ENCODE assay signal across 9 mouse cellular contexts in genomic region chr4:129960180-129960944, GRCm38 (mm10). TPM values are rescaled to one million over a fixed set of nuclear protein-coding genes. Genes with fewer than 3 reads are reported as not detected.
DNase-seq lines count a peak whose midpoint lies in the region; ATAC-seq and TF ChIP-seq lines count a peak whose summit lies in the region.
"Had no signal": no experiment of that assay in that cellular context is flagged by ENCODE, and none has a peak within 500 bp of the region (broad histone marks: within the 10 kb centered on the region; RNA-seq: fewer than 3 reads in every experiment).

No protein-coding gene starts in this region.

- H3K4me2 ChIP-seq in forebrain, embryonic 12.5 days, result peak overlapping the region; percentile 90
- peak overlapping the region; percentile 61 for H3K4me2 ChIP-seq in liver, embryonic 14.5 days (ENCODE audit: low read depth)

- H3K4me1 ChIP-seq in brown adipose tissue, adult 24 weeks (ENCODE audit: control insufficient read depth, insufficient read depth, insufficient read length, low read length), result peaks cover 3% of the 10 kb centered on the region; the same call in 1 of the 2 replicates
- peaks cover 33% of the 10 kb centered on the region for H3K4me1 ChIP-seq in forebrain, embryonic 12.5 days
- peaks cover 0 to 4% of the 10 kb centered on the region in 2 experiments; a peak in 2 of 4 replicates for H3K4me1 ChIP-seq in liver, embryonic 14.5 days (replicated peaks; ENCODE audit: control insufficient read depth in 2 of 2, insufficient read depth in 2 of 2, low read length in 1 of 2)

- peak overlapping the region; percentile 50 for H3K9ac ChIP-seq in forebrain, embryonic 12.5 days
- no peak overlapping the region for H3K9ac ChIP-seq in liver, embryonic 14.5 days (replicated peaks)

- H3K4me3 ChIP-seq in brown adipose tissue, adult 24 weeks (ENCODE audit: insufficient read depth, low read depth, low read length), result peak overlapping the region; percentile 43
- peak overlapping the region; percentile 43 for H3K4me3 ChIP-seq in forebrain, embryonic 12.5 days (replicated peaks)
- peak overlapping the region; percentile 10 to 32; a peak in 3 of 4 replicates for H3K4me3 ChIP-seq in liver, embryonic 14.5 days (ENCODE audit: insufficient read depth in 1 of 2, low read depth in 2 of 2, low read length in 2 of 2)

- H3K36me3 ChIP-seq in forebrain, embryonic 12.5 days (replicated peaks), result no peaks in the 10 kb centered on the region
- H3K36me3 ChIP-seq in liver, embryonic 14.5 days (replicated peaks; ENCODE audit: control insufficient read depth, insufficient read depth, low read depth), result no peaks in the 10 kb centered on the region

- TF ChIP-seq EP300 in liver, embryonic 14.5 days (IDR thresholded peaks at IDR 0.05; ENCODE audit: low read depth), result no peak

- H3K27me3 ChIP-seq in forebrain, embryonic 12.5 days, result peaks cover 18% of the 10 kb centered on the region
- H3K27me3 ChIP-seq in liver, embryonic 14.5 days (ENCODE audit: control insufficient read depth, insufficient read depth, low read length), result peaks cover 8% of the 10 kb centered on the region

- DNase-seq in ES-CJ7 (ENCODE audit: low read depth, low spot score), result peak; percentile 89
- DNase-seq in heart, postnatal 14 days, result peak; percentile 51 to 68
- DNase-seq in kidney, postnatal 4 days, result peak; percentile 77 to 80
- peak in 1 of 3 experiments; percentile 20 for DNase-seq in liver, embryonic 14.5 days (ENCODE audit: low read depth in 3 of 3, low spot score in 3 of 3)
- peak; percentile 33 to 46 for DNase-seq in natural killer cell, adult 2 months (ENCODE audit: low spot score in 2 of 2)
- peak; percentile 35 to 39 for DNase-seq in thymus, adult 18-20 months

- under 1% methylated on average over 37 of the region's 37 CpGs for WGBS in forebrain, embryonic 12.5 days
- WGBS in liver, embryonic 14.5 days (ENCODE audit: insufficient replicate concordance), result 2% methylated on average over 37 of the region's 37 CpGs

- intact Hi-C loops in heart, postnatal 14 days (cut with DNase I), result no loop called here

- no peak for TF ChIP-seq CTCF in liver, embryonic 14.5 days (IDR thresholded peaks at IDR 0.05; ENCODE audit: low read depth)

- ATAC-seq in forebrain, embryonic 12.5 days (ENCODE audit: low FRiP score), result peak; percentile 88
- no peak for ATAC-seq in liver, embryonic 14.5 days (ENCODE audit: insufficient read depth)

- H3K9me3 ChIP-seq in forebrain, embryonic 12.5 days, result no peaks in the 10 kb centered on the region
- no peaks in the 10 kb centered on the region for H3K9me3 ChIP-seq in liver, embryonic 14.5 days (ENCODE audit: control insufficient read depth, low read length)

- no peak overlapping the region for H3K27ac ChIP-seq in brown adipose tissue, adult 24 weeks (replicated peaks; ENCODE audit: low read depth, low read length)
- peak overlapping the region; percentile 61 for H3K27ac ChIP-seq in forebrain, embryonic 12.5 days
- H3K27ac ChIP-seq in liver, embryonic 14.5 days, result no peak overlapping the region

RNA-seq across cellular contexts. Expression of gene Adgrb2, which starts 24.3 kb away (rescaled TPM):
- polyA plus RNA-seq in brown adipose tissue, adult 24 weeks (2012; ENCODE audit: insufficient read depth, insufficient read length, missing spikeins), result not detected in 2 replicates
- polyA plus RNA-seq in forebrain, embryonic 12.5 days (2016; fragmentation: Nextera tagmentation; extraction: Ambion mirVana), result 5.6 and 7.3 TPM in 2 replicates
- 1 to 10 TPM; 2.2 to 2.3 TPM for total RNA-seq in heart, postnatal 14 days (2021)
- 0.22 and 0.24 TPM in 2 replicates for polyA plus RNA-seq in liver, embryonic 14.5 days (2012; rRNA removed)
- polyA plus RNA-seq in liver, embryonic 14.5 days (2014; fragmentation: Nextera tagmentation; extraction: Ambion mirVana), result 0.15 TPM in 1 of 2 replicates, not detected in the other

RNA-seq across cellular contexts. Expression of gene Spocd1, which starts 31.3 kb away (rescaled TPM):
- not detected in 2 replicates for polyA plus RNA-seq in brown adipose tissue, adult 24 weeks (2012; ENCODE audit: insufficient read depth, insufficient read length, missing spikeins)
- 0.06 TPM in 1 of 2 replicates, not detected in the other for polyA plus RNA-seq in forebrain, embryonic 12.5 days (2016; fragmentation: Nextera tagmentation; extraction: Ambion mirVana)
- total RNA-seq in heart, postnatal 14 days (2021), result not detected
- polyA plus RNA-seq in liver, embryonic 14.5 days (2012; rRNA removed), result 0.03 TPM in 1 of 2 replicates, not detected in the other
- 0.11 TPM in 1 of 2 replicates, not detected in the other for polyA plus RNA-seq in liver, embryonic 14.5 days (2014; fragmentation: Nextera tagmentation; extraction: Ambion mirVana)
- total RNA-seq: gastrocnemius, postnatal 4 days had no signal
